Mouse (Mus musculus) layer of hippocampus, adult 18-20 months (tissue): Measurements from ENCODE around the gene Trafd1. TPM values are rescaled to one million over a fixed set of nuclear protein-coding genes. Genes with fewer than 3 reads are reported as not detected.

Experiments
- DNase-seq, 2 experiments: peaks; one replicate each; pipeline ENCODE4 v3.0.0; 2022; ENCODE audit warnings: low spot score in 2 of 2
- long read RNA-seq: library from polyadenylated mRNA; stranded (forward); transcript quantifications from one replicate; pipeline ENCODE4 v2.0.0, GENCODE M21; 2021
- total RNA-seq, 2 experiments: library from RNA; stranded (reverse); gene quantifications; 2 replicates each; pipeline ENCODE4 v1.2.3; 2021

The Trafd1 gene
- 10 to 100 TPM; 73.2 to 74.7 TPM for total RNA-seq
- long read RNA-seq, transcript Trafd1-201 (12 exons, 2,503 nt), result major isoform, 17 of 53 reads
- long read RNA-seq, partial matches to known transcripts, result 2 of 53 reads
- long read RNA-seq, other reads (novel, unspliced or antisense), result 30 of 53 reads

DNA sequence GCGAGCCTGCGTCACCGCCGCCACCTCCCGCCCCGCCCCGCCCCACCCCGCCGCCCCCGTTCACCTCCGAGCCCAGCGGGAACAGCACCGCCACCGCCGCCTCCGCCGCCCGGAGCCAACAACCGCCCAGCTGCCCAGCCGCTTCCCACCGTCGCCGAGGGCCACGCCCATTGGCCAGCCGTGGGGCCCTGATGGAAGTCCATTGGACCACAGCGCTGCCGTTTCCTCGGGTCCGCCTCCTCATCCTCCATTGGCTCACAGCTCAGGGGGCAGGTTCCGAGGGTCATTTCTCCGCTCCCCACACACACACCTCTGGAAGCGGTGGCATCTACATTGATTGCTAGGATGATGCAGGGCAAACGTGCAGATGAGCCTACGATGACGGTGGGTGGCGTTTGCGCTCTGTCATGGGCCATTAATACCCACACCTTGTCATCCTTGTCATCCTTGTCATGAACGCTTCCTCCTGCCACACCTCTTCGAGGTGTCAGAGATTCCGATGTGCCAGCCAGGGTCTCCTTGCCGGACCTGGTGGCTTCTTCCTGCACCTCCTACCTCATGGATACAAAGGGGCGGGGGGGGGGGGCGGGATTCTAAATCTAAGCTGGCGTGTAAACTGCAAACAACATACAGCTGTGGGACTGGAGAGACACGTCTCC lies at the start of gene Trafd1:
Gene Trafd1, minus strand, starts transcription at position 172 of the 659 bp plus-strand sequence.
- DNase-seq, result peak; percentile 93 to 94

DNA sequence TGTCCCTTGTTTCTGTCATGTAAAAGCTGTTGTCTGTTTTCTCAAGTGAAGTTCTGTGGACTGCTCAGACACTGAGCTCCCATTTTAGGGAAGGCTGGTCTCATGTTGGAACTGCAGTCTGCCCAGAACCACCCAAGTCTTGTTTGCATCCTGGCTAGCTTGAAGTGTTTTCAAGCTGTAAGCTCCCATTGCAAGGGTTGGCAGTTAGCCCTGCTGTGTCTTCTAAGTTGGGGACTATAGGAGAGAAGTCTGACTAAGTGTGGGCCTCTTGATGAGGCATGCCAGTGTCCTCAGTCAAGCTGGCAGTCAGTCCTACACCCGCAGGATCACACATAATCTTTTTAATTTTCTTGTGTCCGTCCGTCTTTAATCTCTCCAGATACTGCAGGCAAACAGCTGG lies 43.5 kb upstream of the Trafd1 start:
- no peak for DNase-seq

DNA sequence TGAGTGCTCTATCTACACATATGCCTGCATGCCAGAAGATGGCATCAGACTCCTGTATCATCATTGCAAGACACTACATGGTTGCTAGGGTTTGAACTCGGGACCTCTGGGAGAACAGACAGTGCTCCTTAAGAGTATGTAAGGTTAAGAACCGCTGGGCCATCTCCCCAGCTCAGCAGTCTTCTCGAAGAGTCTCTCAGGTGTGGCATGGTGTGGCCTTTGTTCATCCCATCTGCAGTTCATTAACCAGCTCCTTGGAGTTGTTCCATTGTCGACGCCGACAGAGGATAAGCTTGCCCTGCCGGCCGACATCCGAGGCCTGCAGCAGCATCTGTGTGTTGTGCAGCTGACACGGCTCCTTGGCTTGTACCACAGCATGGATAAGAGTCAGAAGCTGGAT lies 37.9 kb upstream of the Trafd1 start:
- no peak for DNase-seq

- no peak for DNase-seq
Measured at GRCm38 (mm10) chr5:121422787-121423186, 37.4 kb upstream of the Trafd1 start.

GRCm38 (mm10) chr5:121420721-121421120 lies 35.3 kb upstream of the Trafd1 start:
- no peak for DNase-seq

GRCm38 (mm10) chr5:121410975-121411374 lies 25.5 kb upstream of the Trafd1 start:
- no peak for DNase-seq

- DNase-seq, result no peak
Measured at GRCm38 (mm10) chr5:121407856-121408255, 22.4 kb upstream of the Trafd1 start.

- DNase-seq, result no peak
Measured at GRCm38 (mm10) chr5:121400849-121401248, 15.4 kb upstream of the Trafd1 start.

DNA sequence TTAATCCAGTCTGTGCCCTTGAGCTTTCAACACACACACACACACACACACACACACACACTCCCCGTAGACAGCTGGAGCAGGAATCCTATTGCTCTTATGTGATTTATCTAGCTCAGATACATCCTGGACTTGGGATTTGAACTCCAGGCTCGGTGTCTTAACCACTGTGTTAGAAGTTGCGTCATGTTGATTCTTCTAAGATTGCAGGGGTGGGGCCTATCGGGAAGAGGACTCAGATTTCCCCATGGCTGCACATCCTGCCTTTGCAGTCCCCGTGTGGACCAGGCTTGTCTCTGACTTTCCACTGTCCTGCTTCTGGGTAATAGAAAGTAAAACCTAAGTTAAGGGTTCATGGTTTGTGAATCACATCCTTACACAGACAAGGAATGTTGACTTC lies 14.6 kb upstream of the Trafd1 start:
- no peak for DNase-seq

DNA sequence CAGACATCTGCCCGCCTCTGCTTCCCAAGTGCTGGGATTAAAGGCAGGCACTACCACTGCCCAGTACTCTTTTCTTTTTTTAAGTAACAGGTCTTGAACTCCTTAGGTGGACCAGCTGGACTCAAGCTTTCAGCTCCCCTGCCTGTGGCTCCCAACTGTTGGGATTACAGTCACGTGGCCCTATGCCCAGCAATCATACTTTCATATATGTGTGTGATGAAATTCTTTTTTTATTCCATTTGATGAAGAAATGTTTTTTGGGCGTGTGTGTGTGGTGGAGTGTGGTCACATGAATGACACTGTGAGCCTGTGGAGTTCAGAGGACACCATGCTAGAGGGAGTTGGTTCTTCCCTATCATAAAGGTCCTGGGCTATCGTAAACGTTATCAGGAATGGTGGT lies 14.1 kb upstream of the Trafd1 start:
- DNase-seq, result no peak

- no peak for DNase-seq
Measured at GRCm38 (mm10) chr5:121398965-121399462, 13.6 kb upstream of the Trafd1 start.

GRCm38 (mm10) chr5:121398146-121398964 lies 12.9 kb upstream of the Trafd1 start:
- no peak for DNase-seq

DNA sequence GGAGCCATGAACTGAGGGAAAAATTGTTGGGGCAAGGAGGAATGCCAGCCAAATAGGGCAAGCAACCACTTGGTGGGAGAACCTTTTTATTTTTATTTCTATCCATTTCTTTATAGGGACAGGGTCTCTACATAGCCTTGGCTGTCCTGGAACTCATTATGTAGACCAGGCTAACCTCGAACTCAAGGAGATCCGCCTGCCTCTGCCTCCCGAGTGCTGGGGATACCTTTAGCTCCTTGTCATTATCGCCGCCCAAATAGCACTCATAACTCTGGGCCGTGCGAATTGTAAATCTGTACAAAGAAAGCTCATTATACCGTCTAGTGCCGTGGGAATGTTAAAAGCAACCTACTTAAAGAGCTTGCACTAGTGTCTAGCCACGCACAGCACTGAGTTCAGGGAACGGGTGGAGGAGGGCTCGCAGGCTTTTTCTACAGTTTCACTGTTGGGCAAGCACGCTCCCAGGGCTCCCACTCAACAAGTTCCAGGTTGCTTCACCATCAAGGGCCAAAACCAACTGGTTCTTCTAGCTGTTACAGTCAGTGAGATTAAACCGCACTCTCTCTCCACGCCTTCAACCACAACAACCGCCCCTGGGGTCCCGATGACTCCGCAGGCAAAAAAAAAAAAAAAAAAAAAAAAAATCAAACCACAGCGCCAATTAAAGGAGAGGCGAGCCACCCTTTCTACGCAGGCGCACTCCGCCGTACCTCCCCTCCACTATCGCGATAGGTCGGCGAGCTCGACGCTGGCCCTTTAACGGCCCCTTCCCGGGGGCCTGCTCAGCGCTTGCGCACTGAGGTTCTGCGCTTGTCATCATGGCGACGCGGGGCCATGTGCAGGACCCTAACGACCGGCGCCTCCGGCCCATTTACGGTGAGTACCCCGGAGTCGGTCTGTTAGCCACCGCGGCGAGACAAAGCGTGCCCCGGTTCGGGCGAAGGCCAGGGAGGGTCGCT lies 12.0 kb upstream of the Trafd1 start, which contains the start of gene Naa25:
Gene Naa25, plus strand, starts transcription at position 750 of the 959 bp plus-strand sequence.
- peak; percentile 90 to 93 for DNase-seq

- DNase-seq, result no peak
Measured at GRCm38 (mm10) chr5:121395621-121396020, 10.2 kb upstream of the Trafd1 start.

GRCm38 (mm10) chr5:121393402-121393801 lies 8.0 kb upstream of the Trafd1 start:
- no peak for DNase-seq

DNA sequence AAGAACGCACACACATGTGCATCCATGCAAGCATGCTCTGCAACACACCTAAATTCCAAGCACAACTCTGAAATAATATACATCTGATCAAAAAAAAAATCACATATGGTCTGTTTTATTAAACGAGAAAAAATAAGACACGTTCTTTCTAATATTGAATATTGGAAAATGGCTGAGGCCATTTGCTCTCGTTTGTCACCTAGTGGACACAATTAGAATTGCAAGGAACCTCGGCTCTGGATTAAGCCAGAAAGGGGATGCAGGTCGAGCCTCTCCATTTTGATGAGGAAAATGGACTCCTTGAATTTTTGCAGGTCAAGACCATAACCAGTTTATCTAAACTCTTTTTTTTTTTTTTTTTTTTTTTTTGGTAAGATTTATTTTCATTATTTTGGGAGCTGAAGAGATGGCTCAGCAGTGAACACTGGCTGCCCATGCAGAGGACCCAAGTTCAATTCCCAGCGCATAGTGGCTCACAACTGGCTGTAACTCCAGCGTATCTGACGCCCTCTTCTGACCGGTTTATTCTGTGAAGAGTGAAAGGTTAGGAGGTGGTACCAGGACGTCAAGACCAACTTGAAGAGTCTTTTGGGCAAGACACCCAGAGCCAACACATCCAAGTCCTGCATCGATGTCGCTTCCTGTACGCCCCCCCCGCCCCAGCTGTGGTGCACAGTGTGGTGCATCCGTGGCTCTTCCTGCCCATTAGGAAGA lies 7.4 kb upstream of the Trafd1 start:
- DNase-seq, result peak in 1 of 2 experiments; percentile 72

GRCm38 (mm10) chr5:121389691-121390090 lies 4.3 kb upstream of the Trafd1 start:
- no peak for DNase-seq

DNA sequence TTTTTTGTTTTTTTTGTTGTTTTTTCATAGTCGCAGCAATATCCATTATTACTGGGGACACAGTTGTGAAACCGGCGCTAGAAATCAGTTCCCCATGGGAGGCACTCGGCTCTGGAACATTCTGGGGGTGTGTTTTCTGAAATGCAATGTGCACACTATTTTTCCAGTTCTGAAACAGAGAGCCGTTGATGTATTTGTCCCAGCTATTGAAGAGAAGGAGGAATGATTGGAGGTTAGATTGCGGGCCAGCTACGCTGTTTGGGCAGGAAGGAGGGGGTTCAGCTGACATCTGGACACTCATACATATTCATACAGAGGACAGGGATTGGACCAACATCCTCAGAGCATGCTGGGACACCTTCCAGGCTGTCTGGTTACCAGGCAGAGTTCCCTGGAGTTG lies 3.7 kb upstream of the Trafd1 start:
- peak in 1 of 2 experiments; percentile 61 for DNase-seq

DNA sequence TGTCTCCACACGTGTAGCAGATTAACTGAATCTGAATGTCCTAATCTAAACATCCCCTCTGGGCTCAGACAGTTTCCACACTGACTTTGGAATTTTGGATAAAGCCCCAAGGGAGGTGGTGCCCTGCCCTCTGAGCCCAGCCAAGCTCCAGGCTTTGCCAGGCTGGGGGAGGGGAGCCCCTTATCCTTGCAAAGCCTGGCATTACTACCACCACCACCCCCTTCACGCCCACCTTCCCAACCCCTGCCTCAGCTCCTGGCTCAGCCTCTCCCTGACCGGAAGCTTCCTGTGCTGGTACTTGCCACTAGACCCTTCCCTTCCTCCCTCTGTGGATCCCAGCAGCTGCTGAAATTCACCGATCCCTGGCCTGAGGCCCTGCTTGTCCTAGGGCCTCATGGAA lies 1.7 kb upstream of the Trafd1 start:
- no peak for DNase-seq
